Mouse (Mus musculus) CD4-positive, CD25-positive, alpha-beta regulatory T cell, adult 4 months (primary cell): ENCODE data around the gene Hspg2. TPM values are rescaled to one million over a fixed set of nuclear protein-coding genes. Genes with fewer than 3 reads are reported as not detected.

Experiments used
- ATAC-seq: one replicate; pipeline ENCODE4 v1.8.0; 2017
- polyA plus RNA-seq, 2 experiments: library from polyadenylated mRNA; unstranded; fragments of 100-300 nt; shearing (Covaris generic); gene quantifications; one replicate each; pipeline ENCODE4 v1.2.1; 2017

Gene Hspg2
- polyA plus RNA-seq, 2 experiments from 2014 or later, result not detected

DNA sequence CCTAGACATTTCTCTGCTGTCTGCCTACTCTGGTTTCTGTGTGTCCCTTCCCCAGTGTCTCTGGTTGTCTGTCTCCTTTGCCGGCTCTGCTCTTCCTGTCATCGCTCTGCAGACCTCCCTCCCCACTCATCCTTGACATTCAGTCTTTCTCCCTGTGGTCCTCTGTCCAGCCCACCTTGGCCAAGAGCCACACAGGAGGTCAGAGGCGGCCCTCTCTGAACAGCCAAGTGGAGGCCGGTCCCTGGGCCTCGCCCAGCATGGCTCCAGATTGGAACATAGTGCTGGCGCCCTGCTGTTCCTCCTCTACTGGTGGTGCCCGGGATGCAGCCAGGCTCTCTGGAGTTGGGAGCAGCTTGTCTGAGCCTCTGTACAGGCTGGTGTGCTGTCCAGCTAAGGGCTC lies 34.2 kb downstream of the Hspg2 start:
- no peak for ATAC-seq

DNA sequence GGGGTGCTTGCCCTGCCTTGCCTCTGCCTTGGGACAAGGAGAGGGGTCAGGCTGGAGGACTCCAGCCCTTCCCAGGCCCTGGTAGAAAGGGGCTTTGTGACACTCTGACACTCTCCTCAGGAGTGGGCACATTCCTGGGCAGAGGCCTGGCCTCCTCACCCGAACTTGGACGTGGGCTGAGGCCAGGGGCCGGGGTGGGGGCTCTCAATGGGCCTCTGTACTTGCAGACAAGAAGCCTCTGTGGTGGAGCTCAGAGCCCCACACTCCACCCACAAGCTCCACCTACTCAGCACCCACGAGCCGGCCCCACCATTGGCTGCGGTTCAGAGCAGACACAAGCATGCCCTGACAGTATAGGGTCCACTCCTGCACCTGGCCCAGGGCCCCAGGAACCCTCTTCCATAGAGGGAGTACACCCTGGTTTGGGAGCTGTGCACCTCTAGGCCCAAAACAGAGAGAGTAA lies 35.0 kb downstream of the Hspg2 start:
- no peak for ATAC-seq

DNA sequence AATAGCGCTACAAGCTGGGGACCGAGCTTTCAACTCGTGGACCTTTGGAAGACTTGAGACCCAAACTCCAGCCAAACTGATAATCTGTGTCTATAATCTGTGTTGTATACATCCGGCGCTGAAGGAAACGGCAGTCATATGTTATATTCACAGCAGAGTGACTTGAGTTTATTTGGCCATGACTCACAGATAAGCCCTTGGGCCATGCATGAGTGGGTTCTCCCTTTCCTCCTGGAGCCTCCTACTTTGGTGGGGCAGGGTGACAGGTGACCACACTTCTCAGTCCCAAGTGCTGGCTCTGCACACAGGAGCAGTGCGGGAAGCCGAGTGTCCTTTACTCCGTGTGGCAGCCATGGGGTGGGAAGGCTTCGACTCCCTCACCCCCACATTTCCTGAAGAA lies 38.1 kb downstream of the Hspg2 start:
- ATAC-seq, result no peak

DNA sequence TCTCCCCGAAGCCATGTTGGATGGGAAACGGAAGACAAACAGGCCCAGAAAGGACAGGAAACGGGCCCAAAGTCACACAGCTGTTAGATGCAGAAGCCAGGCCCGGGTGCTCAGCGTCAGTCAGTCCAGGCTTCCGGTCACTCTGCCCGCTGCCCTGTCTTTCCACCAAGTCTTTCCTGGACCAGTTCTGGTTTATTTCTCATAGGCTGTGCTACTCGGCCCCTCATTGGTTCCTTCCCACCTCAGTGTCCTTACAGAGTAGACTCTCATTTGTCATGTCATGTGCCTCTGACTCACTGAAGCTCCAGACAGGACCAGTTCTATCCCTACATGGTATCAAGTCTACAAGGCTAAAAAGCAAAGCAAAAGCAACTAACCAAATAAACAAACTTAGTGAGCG lies 41.0 kb downstream of the Hspg2 start:
- ATAC-seq, result no peak

DNA sequence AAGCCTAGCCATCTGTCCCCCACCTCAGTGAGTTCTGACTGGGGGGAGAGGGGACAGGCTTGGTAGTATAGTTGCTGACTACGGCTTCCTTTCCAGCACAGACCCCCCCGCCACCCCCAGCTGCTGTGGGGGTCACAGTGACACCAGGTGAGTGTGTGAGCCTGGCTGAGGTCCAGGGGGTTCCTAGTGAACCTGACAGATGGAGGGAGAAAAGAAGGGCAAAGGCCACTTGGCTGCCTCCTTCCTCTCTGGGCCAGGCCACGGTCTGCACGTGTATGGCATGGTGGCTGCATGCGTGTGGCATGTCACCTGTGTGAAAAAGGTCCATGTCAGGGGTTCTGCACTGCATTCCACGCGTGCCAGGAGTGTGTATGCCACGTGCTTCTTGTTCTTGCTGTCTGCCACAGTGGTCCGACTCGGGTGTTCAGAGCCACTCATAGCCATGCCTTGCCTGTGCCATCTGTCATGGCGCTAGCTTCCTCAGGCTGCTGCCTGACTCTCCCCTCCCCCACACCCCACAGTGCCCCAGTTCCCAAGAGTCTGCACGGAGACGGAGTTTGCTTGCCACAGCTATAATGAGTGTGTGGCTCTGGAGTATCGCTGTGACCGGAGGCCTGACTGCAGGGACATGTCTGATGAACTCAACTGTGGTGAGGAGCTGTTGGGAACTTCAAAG lies 41.6 kb downstream of the Hspg2 start:
- ATAC-seq, result no peak

DNA sequence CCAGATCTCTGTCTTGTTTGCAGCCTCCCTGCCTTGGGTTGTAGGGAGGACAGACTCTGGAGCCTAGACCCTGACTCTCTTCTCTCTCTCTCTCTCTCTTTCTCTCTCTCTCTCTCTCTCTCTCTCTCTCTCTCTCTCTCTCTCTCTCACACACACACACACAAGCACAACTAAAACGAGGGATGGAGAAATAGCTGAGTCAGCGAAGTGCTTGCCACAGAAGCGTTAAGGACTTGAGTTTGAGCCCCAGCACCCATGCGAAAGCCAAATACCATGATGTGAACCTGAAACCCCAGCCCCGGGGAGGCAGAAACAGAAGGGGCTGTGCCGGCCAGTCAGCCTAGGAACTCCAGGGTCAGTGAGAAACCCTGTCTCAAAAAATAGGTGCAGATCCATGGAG lies 44.3 kb downstream of the Hspg2 start:
- ATAC-seq, result no peak

DNA sequence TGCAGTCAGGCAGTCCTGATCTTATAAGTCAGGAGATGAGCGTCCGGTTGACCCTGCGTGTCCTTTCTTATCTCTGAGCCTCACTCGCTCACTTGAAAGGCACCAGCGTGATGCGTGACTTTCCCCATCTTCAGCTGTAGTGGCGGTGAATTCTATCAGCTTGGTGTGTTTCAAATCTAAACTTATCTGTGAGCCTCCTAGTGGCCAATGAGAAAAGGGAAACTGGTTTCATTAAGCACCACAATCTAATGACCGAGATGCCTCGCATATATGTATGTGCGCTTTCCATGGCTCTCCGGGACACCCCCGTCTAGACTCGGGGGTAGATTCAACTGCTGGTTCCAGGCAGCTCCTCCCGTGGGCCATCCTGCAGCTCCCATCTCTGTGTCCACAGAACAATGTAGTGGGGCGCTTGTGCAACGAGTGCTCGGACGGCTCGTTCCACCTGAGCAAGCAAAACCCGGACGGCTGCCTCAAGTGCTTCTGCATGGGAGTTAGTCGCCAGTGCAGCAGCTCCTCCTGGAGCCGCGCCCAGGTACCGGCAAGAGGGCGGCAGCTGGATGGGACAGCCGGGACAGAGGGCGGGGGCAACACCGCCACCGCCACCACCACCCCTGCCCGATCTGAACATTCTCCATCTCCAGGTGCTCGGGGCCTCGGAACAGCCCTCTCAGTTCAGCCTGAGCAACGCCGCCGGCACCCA lies 49.6 kb downstream of the Hspg2 start:
- no peak for ATAC-seq

DNA sequence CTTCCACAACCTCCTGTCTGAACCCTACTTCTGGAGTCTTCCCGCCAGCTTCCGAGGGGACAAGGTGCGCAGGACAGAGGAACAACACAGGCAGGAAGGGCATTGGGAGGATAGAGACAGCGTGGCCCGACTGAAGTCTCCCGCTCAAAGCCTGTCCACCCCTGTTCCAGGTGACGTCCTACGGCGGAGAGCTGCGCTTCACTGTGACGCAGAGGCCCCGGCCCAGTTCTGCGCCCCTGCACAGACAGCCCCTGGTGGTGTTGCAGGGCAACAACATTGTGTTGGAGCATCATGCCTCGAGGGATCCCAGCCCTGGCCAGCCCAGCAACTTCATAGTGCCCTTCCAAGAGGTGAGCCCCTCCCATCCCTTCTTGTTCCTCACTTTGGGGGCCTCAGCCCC lies 50.2 kb downstream of the Hspg2 start:
- ATAC-seq, result no peak

DNA sequence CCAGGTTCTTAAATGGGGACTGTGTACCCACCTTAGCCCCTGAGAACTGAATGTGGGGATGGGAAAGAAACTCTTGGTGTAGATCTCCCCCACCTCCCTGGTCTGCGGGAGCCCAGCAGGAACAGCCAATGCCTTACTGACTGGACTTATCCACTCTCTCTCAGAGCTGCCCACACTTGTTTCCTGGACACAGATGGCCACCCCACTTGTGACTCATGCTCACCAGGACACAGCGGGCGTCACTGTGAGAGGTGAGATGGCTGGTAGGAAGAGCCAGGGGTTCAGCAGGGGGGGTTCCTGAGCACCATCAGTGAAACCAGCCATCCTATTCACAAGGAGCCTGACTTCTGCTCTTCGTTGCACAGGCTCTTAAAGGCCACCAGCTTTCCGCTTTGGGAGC lies 51.8 kb downstream of the Hspg2 start:
- no peak for ATAC-seq

DNA sequence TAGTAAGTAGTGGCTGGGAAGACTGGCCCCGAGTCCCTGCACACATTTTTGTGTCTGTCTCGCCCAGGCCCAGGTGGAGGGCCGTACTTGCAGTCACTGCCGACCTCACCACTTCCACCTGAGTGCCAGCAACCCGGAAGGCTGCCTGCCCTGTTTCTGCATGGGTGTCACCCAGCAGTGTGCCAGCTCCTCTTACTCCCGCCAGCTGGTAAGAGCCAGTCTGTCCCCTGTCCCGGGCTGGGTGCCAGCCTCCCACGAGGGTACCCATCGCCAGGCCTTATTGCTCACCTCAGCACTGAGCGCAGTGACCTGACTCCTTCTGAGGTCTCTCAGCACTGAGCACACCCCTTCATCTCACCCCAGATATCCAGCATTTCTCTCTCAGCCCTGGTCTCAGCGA lies 53.4 kb downstream of the Hspg2 start:
- no peak for ATAC-seq

DNA sequence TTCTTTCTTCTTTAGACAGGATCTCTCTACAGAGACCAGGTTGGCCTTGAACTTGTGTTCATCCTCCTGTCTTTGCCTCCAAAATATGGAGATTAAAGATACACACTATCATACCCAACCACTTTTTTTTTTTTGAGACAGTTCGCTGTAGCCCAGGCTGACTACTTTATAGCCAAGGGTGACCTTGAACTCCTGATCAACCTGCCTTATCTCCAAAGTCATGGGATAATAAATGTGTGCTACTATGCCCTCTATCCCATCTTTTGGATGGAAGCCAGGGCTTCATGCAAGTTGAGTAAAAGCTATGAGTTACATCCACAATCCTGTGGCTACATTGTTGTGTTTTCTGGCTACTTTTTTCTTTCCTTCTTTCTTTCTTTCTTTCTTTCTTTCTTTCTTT lies 56.9 kb downstream of the Hspg2 start:
- no peak for ATAC-seq

DNA sequence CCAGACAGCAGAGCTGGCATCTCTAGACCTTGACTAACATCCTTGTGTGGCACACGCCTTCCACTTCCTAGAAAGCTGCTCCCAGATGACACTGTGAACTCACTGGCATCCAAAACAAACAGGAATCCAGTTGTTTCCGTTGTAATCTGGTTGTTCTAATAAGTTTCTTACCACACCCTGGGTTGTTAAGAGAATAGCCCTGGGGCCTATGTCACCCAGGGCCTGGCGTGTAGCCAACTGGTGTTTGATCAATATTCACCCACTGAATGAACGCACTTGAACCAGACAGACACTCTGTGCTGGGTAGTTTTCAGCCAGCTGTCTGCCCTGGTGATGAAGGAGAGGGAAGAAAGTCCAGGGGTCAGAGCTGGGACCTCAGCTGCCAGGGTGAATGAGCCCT lies 58.8 kb downstream of the Hspg2 start:
- ATAC-seq, result no peak

DNA sequence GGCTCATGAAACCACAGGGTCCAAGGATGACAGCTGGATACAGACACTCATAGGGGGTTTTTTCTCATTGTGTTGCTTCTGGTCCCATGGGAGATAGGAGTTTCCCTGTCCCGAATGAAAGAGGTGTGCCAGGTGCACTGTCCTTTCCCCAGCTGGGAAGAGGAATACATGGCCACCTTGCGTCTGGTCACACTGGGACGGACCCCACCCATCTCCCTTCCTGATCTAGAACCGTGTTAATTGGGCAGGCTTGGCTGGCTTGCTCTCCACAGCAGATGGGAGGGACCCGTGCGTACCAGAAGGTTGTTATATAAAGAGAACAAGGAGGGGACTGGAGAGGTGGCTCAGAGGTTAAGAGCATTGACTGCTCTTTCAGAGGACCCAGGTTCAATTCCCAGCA lies 59.3 kb downstream of the Hspg2 start:
- no peak for ATAC-seq

DNA sequence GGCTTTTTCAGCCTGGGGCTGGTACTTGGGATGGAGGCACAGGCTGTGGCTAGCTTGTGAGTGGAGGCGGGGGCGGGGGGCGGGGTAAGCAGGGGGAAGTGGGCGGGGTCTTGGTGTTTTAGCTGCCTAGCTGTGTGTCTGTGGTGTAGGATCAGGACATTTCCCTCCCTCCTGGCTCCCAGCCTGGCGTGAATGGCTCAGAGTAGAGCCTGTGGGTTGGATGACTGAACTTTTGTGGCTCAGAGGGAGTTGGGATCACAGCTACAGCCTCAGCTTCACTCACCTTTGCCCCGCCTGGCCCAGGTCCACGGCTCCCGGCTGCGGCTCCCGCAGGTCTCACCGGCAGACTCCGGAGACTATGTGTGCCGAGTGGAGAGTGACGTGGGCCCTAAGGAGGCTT lies 71.8 kb downstream of the Hspg2 start:
- no peak for ATAC-seq

DNA sequence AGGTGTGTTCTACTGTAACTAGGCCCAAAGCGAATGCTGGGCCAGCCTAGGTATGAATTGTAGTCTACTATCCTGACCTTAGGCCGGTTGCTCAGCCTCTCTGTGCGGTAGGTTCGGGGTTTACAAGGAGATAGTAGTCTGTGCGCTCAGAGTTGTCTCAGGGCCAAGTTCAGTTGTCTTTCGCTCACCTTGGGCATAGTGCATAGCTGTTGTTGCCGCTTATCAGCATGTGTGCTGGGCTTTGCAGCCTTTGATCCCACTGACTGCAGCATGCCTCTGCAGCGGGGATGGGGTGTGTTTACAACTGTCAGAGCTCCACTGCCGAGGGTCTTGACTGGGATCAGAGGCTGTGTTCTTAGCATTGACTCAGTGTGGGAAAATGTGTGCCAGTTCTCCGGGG lies 74.4 kb downstream of the Hspg2 start:
- ATAC-seq, result no peak

DNA sequence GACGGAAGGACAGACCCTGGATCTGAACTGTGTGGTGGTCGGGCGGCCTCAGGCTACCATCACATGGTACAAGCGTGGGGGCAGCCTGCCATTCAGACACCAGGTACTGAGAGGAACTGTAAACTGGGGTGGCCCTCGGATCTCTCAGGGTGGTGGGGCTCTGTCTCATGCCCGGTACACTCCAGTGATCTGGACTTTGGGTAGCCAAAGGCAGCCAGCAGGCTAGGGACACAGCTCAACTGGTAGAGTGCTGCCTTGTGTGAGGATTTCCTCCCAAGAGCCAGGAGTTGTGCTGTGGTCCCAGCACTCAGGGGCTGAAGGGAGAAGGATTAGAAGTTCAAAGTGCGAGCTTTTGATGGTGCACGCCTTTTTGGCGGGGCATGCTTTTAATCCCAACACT lies 77.0 kb downstream of the Hspg2 start:
- no peak for ATAC-seq

DNA sequence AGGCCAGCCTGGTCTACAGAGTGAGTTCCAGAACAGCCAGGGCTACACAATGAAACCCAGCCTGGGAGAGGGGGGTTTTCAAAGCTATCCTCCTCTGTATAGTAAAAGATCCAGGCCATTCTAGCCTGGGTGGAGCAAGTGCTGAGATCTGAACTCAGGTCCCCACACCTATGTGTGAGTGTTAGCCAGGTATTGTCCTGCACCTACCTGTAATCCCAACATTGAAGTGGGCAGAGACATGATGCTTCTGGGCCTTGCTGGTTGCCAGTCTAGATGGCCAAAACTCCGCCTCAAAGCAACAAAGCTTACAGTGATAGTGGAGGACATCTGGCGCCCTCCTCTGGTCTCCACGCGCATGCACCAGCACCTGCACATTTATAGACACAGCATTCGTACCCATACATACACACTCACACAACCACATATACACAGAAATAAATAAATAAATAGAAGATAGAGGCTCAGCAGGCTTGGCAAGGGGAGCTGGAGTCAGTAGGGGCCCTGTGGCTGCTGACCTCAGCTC lies 77.5 kb downstream of the Hspg2 start:
- ATAC-seq, result no peak

DNA sequence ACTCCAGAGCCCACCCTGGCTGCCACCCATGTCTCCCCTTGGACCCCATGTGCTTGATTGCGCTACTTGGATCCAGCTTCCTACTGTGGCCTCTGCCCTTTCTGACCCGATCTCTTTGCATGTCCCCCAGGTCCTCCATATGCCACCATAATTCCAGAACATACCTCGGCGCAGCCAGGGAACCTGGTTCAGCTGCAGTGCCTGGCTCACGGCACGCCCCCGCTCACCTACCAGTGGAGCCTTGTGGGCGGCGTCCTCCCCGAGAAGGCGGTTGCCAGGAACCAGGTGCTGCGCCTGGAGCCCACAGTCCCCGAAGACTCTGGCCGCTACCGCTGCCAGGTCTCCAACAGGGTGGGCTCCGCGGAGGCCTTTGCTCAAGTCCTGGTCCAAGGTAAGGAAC lies 84.9 kb downstream of the Hspg2 start:
- no peak for ATAC-seq

DNA sequence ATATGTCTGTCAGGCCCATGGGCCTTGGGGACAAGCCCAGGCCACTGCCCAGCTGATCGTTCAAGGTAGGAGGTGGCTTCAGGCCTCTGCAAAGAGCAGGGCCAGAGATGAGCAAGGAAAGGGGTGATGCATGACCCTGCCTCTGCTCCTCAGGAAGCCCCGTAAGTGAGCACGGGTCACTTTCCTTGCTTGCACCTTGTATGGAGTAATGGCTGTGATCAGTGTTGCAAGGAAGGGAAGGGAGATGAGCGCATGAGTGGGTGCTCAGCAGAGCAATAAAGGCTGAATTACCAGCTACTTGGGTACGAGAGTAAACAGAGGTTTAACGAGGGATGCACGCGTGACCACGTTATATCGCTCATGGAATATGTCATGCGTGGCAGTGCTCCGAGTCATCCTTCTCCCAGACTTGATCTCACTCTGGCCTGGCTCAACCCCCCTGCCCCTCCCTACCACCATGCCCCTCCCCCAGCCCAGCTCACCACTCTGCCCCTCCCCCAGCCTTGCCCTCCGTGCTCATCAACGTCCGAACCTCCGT lies 88.2 kb downstream of the Hspg2 start:
- ATAC-seq, result no peak

DNA sequence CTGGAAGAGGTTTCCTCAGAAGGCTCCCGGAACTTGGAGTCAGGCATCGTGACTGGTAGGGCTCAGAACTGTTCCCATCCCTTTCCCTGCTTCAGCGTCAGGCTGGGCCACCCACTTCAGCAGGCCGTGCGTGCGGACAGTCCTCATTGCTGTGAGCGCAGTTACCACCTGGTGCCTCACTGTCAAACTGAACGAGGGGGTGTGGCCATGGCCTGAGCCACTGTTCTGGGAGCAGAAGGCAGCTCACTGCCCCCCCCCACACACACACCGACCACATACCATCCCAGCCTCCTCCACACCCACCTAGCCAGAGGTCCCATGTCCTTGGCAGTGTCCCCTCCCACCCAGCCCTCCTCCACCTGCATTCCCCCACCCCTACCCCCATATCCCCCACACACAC lies 101.3 kb downstream of the Hspg2 start:
- no peak for ATAC-seq

DNA sequence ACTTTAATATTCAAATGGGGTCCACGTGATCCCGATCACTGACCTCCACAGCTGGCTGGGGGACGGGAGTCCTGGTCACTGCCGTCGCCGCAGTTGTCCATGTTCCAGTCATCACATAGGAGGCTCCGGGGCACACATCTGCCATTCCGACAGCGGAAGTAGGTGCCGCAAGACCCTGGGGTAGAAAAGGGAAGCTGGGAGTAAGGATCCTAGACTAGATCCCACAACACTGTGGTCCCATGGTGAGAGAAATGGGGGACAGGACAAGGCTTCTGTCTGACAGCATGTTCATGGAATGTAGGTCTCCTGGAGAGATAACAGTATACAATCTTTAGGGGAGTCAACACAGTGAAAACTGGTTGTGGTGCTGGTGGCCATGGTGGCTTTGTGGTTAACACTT lies 105.9 kb downstream of the Hspg2 start, which contains the start of gene Ldlrad2:
TSS of gene Ldlrad2 (minus strand) at position 101 of the 400 bp plus-strand sequence.
- ATAC-seq, result no peak

DNA sequence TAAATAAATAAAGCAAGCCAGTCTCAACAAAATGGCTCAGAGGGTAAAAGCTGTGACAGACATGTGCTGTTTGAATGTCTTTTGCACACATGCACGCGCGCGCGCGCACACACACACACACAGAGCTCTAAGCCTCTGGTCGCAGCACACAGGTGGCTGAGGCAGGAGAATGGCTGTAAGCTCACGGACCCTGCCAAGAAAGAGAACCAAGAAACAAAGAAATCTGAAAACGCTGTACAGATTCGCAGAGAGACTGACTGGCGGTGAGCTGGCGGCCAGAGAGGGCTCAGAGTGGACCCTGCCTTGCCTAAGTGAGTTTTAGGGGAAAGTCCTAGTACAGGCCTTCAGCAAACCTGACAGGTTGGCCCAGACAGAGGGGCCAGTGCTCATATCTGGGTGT lies 108.9 kb downstream of the Hspg2 start:
- no peak for ATAC-seq

DNA sequence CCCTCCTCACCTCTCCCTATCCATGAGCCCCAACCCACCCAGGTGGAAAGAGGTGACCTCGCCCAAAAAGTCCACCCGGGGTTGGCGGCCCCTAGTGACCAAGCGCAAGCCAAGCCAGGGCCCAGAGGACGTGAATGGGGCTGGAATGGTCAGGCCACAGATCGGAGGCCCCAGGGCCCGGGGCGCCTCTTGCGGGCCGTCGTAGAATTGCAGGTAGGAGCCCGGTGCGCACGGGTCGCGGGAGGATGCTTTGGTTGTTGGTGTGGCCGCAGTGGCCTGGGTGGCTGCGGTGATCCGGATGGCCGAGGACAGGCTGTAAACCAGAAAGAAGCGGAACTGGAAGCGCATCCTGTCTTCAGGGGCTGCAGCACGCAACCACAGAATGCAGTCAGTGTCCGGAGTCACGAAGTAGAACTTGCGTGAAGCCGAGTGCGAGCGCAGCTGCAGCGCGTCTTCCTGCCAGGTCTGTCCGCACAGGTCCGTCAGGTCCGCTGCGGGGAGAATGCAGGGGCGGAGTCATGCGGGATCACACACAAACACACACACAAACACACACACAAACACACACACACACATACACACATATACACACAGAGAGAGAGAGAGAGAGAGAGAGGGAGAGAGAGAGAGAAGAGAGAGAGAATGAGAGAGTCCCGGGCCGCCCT lies 109.7 kb downstream of the Hspg2 start:
- no peak for ATAC-seq

DNA sequence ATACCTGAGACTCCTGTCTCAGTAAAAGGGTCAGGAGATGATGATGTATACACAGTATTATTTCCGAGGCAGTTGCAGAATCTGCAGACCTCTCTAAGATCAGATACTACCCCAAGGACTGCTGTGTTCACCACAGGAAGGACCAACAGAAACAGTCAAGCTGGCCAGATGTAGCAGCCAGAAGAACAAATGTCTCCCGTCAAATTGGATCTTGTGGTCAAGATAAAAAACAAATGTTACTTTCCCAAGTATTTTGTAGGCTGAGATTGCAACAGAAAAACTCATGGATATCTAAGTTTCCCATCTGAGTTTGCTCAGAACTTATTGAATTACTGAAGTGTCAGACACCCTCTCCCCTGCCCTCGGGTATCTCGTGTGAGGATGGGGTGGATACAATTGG lies 111.2 kb downstream of the Hspg2 start:
- ATAC-seq, result no peak
